Mouse (Mus musculus) midbrain, embryonic 10.5 days (tissue): Measurements from ENCODE around the gene Tmtc1. TPM values are rescaled to one million over a fixed set of nuclear protein-coding genes. Genes with fewer than 3 reads are reported as not detected.

Experiments
- DNase-seq: peaks from one replicate; pipeline ENCODE4 v3.0.0-alpha.2; 2017; ENCODE audit warnings: low spot score
- H3K27ac ChIP-seq: fragments of 300-500 bp; sonication (generic); replicated peaks from 2 replicates; pipeline ENCODE4 v1.5.1; 2016; ENCODE audit warnings: mild to moderate bottlenecking
- H3K27me3 ChIP-seq: fragments of 300-500 bp; sonication (generic); 2 replicates; pipeline ENCODE4 v1.6.1; 2016; ENCODE audit warnings: low read depth, mild to moderate bottlenecking; ENCODE audit not compliant: poor library complexity, severe bottlenecking
- H3K36me3 ChIP-seq: fragments of 300-500 bp; sonication (generic); 2 replicates; pipeline ENCODE4 v1.6.1; 2016; ENCODE audit warnings: mild to moderate bottlenecking, moderate library complexity
- H3K4me1 ChIP-seq: fragments of 300-500 bp; sonication (generic); 2 replicates; pipeline ENCODE4 v1.6.1; 2016
- H3K4me3 ChIP-seq: fragments of 300-500 bp; sonication (generic); 2 replicates; pipeline ENCODE4 v1.5.1; 2016; ENCODE audit warnings: mild to moderate bottlenecking, moderate library complexity
- H3K9me3 ChIP-seq: fragments of 300-500 bp; sonication (generic); replicated peaks from 2 replicates; pipeline ENCODE4 v1.6.1; 2016; ENCODE audit warnings: mild to moderate bottlenecking
- WGBS: fragments of 180-500 bp; shearing (Covaris S2); methylation state at CpG from one replicate; pipeline ENCODE4 v1.1.7; 2016; 5-methylcytosine and 5-hydroxymethylcytosine counted together
- polyA plus RNA-seq: library from polyadenylated mRNA; unstranded; fragments of >200 nt; fragmentation: Nextera tagmentation; extraction: Ambion mirVana; gene quantifications from 2 replicates; pipeline ENCODE4 v1.2.1, GENCODE M21; 2016

Gene Tmtc1
- polyA plus RNA-seq, 1 experiment from 2014 or later, result 0.57 TPM

GRCm38 (mm10) chr6:148328130-148328529 is 116.1 kb downstream of the Tmtc1 start:
- no peaks in the 10 kb centered on the region for H3K36me3 ChIP-seq
- no peak overlapping the region for H3K27ac ChIP-seq
- no peak overlapping the region for H3K4me3 ChIP-seq
- no peaks in the 10 kb centered on the region for H3K9me3 ChIP-seq
- DNase-seq, result no peak
- no peaks in the 10 kb centered on the region for H3K4me1 ChIP-seq
- 83% methylated on average over 6 of the region's 6 CpGs for WGBS
- no peaks in the 10 kb centered on the region for H3K27me3 ChIP-seq

- Histone ChIP-seq H3K27me3 (no peaks in the 10 kb centered on the region), H3K9me3 (no peaks in the 10 kb centered on the region), H3K4me3 (no peak overlapping the region), H3K4me1 (no peaks in the 10 kb centered on the region), H3K27ac (no peak overlapping the region), H3K36me3 (no peaks in the 10 kb centered on the region)
- DNase-seq, result no peak
Observed at GRCm38 (mm10) chr6:148318736-148319135, 125.5 kb downstream of the Tmtc1 start.

- no peak for DNase-seq
- H3K9me3 ChIP-seq, result no peaks in the 10 kb centered on the region
- no peak overlapping the region for H3K27ac ChIP-seq
- H3K4me3 ChIP-seq, result no peak overlapping the region
- WGBS, result 87% methylated on average over 5 of the region's 5 CpGs
- no peaks in the 10 kb centered on the region for H3K27me3 ChIP-seq
- no peaks in the 10 kb centered on the region for H3K36me3 ChIP-seq
- H3K4me1 ChIP-seq, result peaks cover 3% of the 10 kb centered on the region
Observed at GRCm38 (mm10) chr6:148315571-148316080, 128.6 kb downstream of the Tmtc1 start.

- no peaks in the 10 kb centered on the region for H3K27me3 ChIP-seq
- H3K4me3 ChIP-seq, result no peak overlapping the region
- H3K4me1 ChIP-seq, result peaks cover 7% of the 10 kb centered on the region
- H3K36me3 ChIP-seq, result no peaks in the 10 kb centered on the region
- H3K27ac ChIP-seq, result no peak overlapping the region
- H3K9me3 ChIP-seq, result no peaks in the 10 kb centered on the region
- no peak for DNase-seq
Observed at GRCm38 (mm10) chr6:148315106-148315505, 129.1 kb downstream of the Tmtc1 start.

GRCm38 (mm10) chr6:148310981-148311380 is 133.2 kb downstream of the Tmtc1 start:
- Histone ChIP-seq H3K4me1 (peaks cover 7% of the 10 kb centered on the region), H3K4me3 (no peak overlapping the region), H3K36me3 (no peaks in the 10 kb centered on the region), H3K27me3 (no peaks in the 10 kb centered on the region), H3K9me3 (no peaks in the 10 kb centered on the region), H3K27ac (no peak overlapping the region)
- WGBS, result 35% methylated on average over 2 of the region's 2 CpGs
- no peak for DNase-seq

GRCm38 (mm10) chr6:148305821-148306220 is 138.4 kb downstream of the Tmtc1 start:
- 88% methylated on average over 5 of the region's 5 CpGs for WGBS
- DNase-seq, result no peak
- H3K36me3 ChIP-seq, result no peaks in the 10 kb centered on the region
- H3K4me1 ChIP-seq, result peaks cover 8% of the 10 kb centered on the region
- H3K9me3 ChIP-seq, result no peaks in the 10 kb centered on the region
- H3K27me3 ChIP-seq, result no peaks in the 10 kb centered on the region
- no peak overlapping the region for H3K4me3 ChIP-seq
- H3K27ac ChIP-seq, result no peak overlapping the region

- H3K27me3 ChIP-seq, result no peaks in the 10 kb centered on the region
- no peaks in the 10 kb centered on the region for H3K36me3 ChIP-seq
- H3K9me3 ChIP-seq, result no peaks in the 10 kb centered on the region
- 0 out of 2 replicates have a peak, but pooled peaks cover 3% of the 10 kb centered on the region for H3K4me1 ChIP-seq
- no peak for DNase-seq
- H3K4me3 ChIP-seq, result no peak overlapping the region
- H3K27ac ChIP-seq, result no peak overlapping the region
- 83% methylated on average over 3 of the region's 3 CpGs for WGBS
Observed at GRCm38 (mm10) chr6:148305191-148305590, 139.0 kb downstream of the Tmtc1 start.

GRCm38 (mm10) chr6:148302261-148302660 is 141.9 kb downstream of the Tmtc1 start:
- WGBS, result 85% methylated on average over 2 of the region's 2 CpGs
- no peak for DNase-seq
- Histone ChIP-seq H3K4me1 (0 out of 2 replicates have a peak, but pooled peaks cover 3% of the 10 kb centered on the region), H3K4me3 (no peak overlapping the region), H3K9me3 (no peaks in the 10 kb centered on the region), H3K27me3 (no peaks in the 10 kb centered on the region), H3K36me3 (no peaks in the 10 kb centered on the region), H3K27ac (no peak overlapping the region)

GRCm38 (mm10) chr6:148297086-148297485 is 147.1 kb downstream of the Tmtc1 start:
- 65% methylated on average over 4 of the region's 4 CpGs for WGBS
- Histone ChIP-seq H3K4me1 (peaks cover 11% of the 10 kb centered on the region), H3K4me3 (no peak overlapping the region), H3K9me3 (no peaks in the 10 kb centered on the region), H3K27ac (no peak overlapping the region), H3K36me3 (no peaks in the 10 kb centered on the region), H3K27me3 (no peaks in the 10 kb centered on the region)
- DNase-seq, result no peak

GRCm38 (mm10) chr6:148296418-148296817 is 147.8 kb downstream of the Tmtc1 start:
- Histone ChIP-seq H3K9me3 (no peaks in the 10 kb centered on the region), H3K4me1 (peaks cover 11% of the 10 kb centered on the region), H3K27ac (no peak overlapping the region), H3K4me3 (no peak overlapping the region), H3K36me3 (no peaks in the 10 kb centered on the region), H3K27me3 (no peaks in the 10 kb centered on the region)
- no peak for DNase-seq

GRCm38 (mm10) chr6:148294506-148294905 is 149.7 kb downstream of the Tmtc1 start:
- Histone ChIP-seq H3K4me3 (no peak overlapping the region), H3K4me1 (peaks cover 11% of the 10 kb centered on the region), H3K36me3 (no peaks in the 10 kb centered on the region), H3K9me3 (no peaks in the 10 kb centered on the region), H3K27ac (no peak overlapping the region), H3K27me3 (no peaks in the 10 kb centered on the region)
- DNase-seq, result no peak
- WGBS, result 34% methylated on average over 4 of the region's 4 CpGs

- DNase-seq, result no peak
- Histone ChIP-seq H3K27me3 (no peaks in the 10 kb centered on the region), H3K4me3 (no peak overlapping the region), H3K27ac (no peak overlapping the region), H3K4me1 (peaks cover 5% of the 10 kb centered on the region), H3K36me3 (no peaks in the 10 kb centered on the region), H3K9me3 (no peaks in the 10 kb centered on the region)
Observed at GRCm38 (mm10) chr6:148290865-148291264, 153.3 kb downstream of the Tmtc1 start.

GRCm38 (mm10) chr6:148283224-148283881 is 160.8 kb downstream of the Tmtc1 start:
- Histone ChIP-seq H3K9me3 (no peaks in the 10 kb centered on the region), H3K36me3 (no peaks in the 10 kb centered on the region), H3K4me1 (0 out of 2 replicates have a peak, but pooled peaks cover 3% of the 10 kb centered on the region), H3K27me3 (no peaks in the 10 kb centered on the region), H3K27ac (no peak overlapping the region), H3K4me3 (no peak overlapping the region)
- no peak for DNase-seq
- 79% methylated on average over 4 of the region's 4 CpGs for WGBS
